Mouse (Mus musculus) C2C12 (cell line): ENCODE data around the gene Dars. TPM values are rescaled to one million over a fixed set of nuclear protein-coding genes. Genes with fewer than 3 reads are reported as not detected.

Experiments used
- H3K27me3 ChIP-seq: one replicate; pipeline ENCODE4 v1.6.1; 2011; ENCODE audit not compliant: control insufficient read depth, insufficient read depth, insufficient read length
- H3K36me3 ChIP-seq: one replicate; pipeline ENCODE4 v1.6.1; 2011; ENCODE audit not compliant: control insufficient read depth, insufficient read depth
- H3K4me3 ChIP-seq: one replicate; pipeline ENCODE4 v1.5.1; 2011; ENCODE audit warnings: mild to moderate bottlenecking, control low read depth; ENCODE audit not compliant: poor library complexity, insufficient read depth, severe bottlenecking
- H3K79me2 ChIP-seq: one replicate; pipeline ENCODE4 v1.6.1; 2011; ENCODE audit not compliant: control insufficient read depth, insufficient read depth
- H3K79me3 ChIP-seq: one replicate; pipeline ENCODE4 v1.6.1; 2011; ENCODE audit warnings: low read depth, control low read depth
- H3ac ChIP-seq: one replicate; pipeline ENCODE3; 2011; ENCODE audit warnings: low read depth; ENCODE audit not compliant: control insufficient read depth, insufficient read length
- CEBPB ChIP-seq: IDR thresholded peaks from one replicate; pipeline ENCODE4 v1.6.1; 2011; ENCODE audit warnings: low read depth, mild to moderate bottlenecking, control low read depth, moderate library complexity
- CTCF ChIP-seq: IDR thresholded peaks from one replicate; pipeline ENCODE4 v1.5.1; 2011; ENCODE audit not compliant: control insufficient read depth, insufficient read depth, insufficient read length
- FOSL1 ChIP-seq: IDR thresholded peaks from one replicate; pipeline ENCODE4 v1.8.0; 2011; ENCODE audit warnings: mild to moderate bottlenecking, low read length; ENCODE audit not compliant: poor library complexity, insufficient read depth, severe bottlenecking
- MAX ChIP-seq: IDR thresholded peaks from one replicate; pipeline ENCODE4 v1.6.1; 2011; ENCODE audit warnings: mild to moderate bottlenecking, control low read depth
- MYOD1 ChIP-seq: IDR thresholded peaks from one replicate; pipeline ENCODE4 v1.6.1; 2011; ENCODE audit warnings: low read depth; ENCODE audit not compliant: control insufficient read depth, insufficient read length
- MYOG ChIP-seq: IDR thresholded peaks from one replicate; pipeline ENCODE4 v1.6.1; 2011; ENCODE audit not compliant: control insufficient read depth, insufficient read length; ENCODE audit errors: extremely low read depth
- USF1 ChIP-seq: IDR thresholded peaks from one replicate; pipeline ENCODE4 v1.6.1; 2011; ENCODE audit warnings: low read depth, mild to moderate bottlenecking, control low read depth, moderate library complexity
- polyA plus RNA-seq: library from polyadenylated mRNA; unstranded; fragments of >200 nt; fragmentation: generic; extraction: Trizol; gene quantifications from one replicate; pipeline ENCODE4 v1.2.1, GENCODE M21; 2012; ENCODE audit warnings: missing spikeins

Gene Dars
- polyA plus RNA-seq, 1 experiment: 52.3 TPM

DNA sequence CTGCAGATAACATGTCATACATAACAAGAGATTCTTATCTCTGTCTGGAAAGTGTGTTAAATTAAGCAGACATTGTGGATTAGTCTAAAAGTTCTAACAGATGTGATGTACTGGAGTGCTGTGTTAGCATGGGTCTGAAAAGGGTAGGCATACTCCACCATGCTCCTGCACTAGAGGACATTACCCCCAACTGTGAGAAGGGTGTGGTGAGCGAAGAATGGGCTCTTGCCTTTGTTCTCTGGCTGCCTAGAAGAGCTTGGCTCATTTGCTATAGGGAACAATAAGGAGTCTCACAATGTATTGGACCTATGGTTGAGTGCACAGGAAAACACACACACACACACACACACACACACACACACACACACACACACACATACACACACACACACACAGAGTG is 42.3 kb upstream of the Dars start:
- Histone ChIP-seq H3K4me3 (no peak overlapping the region), H3K36me3 (no peaks in the 10 kb centered on the region), H3K27me3 (no peaks in the 10 kb centered on the region), H3K79me3 (no peaks in the 10 kb centered on the region), H3K79me2 (no peaks in the 10 kb centered on the region), H3ac (no peak overlapping the region)
- TF ChIP-seq MYOD1 (no peak), FOSL1 (no peak), CTCF (no peak)

DNA sequence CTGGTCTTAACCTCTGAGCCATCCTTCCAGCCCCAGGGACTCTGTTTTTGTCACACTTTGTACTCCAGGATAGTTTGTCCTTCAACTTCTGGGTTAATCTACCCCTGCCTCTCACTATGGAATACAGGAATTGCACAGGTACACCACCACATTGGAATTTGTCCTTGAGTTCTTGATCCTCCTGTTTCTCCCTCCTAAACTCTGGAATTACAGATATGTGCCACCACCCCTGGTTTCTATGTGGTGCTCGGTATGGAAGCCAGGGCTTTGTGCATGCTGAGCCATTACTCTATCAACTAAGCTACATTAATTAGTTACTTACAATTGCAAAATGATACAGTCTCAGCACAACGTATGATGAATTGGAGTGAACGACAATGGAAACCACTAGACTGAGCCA is 41.8 kb upstream of the Dars start:
- Histone ChIP-seq H3K4me3 (no peak overlapping the region), H3K79me2 (no peaks in the 10 kb centered on the region), H3K79me3 (no peaks in the 10 kb centered on the region), H3K36me3 (no peaks in the 10 kb centered on the region), H3ac (no peak overlapping the region), H3K27me3 (no peaks in the 10 kb centered on the region)
- TF ChIP-seq CTCF (no peak), MYOD1 (no peak), MYOG (no peak), FOSL1 (no peak), CEBPB (no peak), USF1 (no peak), MAX (no peak)

GRCm38 (mm10) chr1:128456844-128457445 is 39.8 kb upstream of the Dars start:
- Histone ChIP-seq H3K79me2 (no peaks in the 10 kb centered on the region), H3K79me3 (no peaks in the 10 kb centered on the region), H3ac (no peak overlapping the region), H3K27me3 (no peaks in the 10 kb centered on the region), H3K36me3 (no peaks in the 10 kb centered on the region), H3K4me3 (no peak overlapping the region)
- no peak for TF ChIP-seq MAX
- TF ChIP-seq FOSL1: no peak
- no peak for TF ChIP-seq CEBPB
- no peak for TF ChIP-seq CTCF
- no peak for TF ChIP-seq MYOG
- no peak for TF ChIP-seq MYOD1
- TF ChIP-seq USF1: no peak

DNA sequence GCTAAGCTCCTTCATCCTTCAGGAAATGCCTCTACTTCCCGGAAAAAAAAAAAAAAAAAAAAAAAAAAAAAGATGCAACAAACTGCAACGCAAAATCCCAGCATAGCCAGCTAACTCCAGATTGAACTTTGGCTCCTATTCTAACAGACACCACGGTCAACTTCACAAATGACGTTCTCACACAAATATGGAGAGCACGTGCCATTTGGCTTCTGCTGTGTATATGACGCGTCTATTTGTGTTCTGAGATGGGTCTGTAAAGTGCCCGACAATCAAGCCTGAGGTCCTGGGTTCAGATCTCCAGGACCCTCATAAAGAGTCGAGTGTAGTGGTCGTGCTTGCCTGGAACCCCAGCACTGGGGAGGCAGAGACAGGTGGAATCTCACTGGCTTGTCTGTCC is 39.1 kb upstream of the Dars start:
- TF ChIP-seq USF1 (no peak), FOSL1 (no peak), MAX (no peak), MYOD1 (no peak), MYOG (no peak), CTCF (no peak), CEBPB (no peak)

GRCm38 (mm10) chr1:128452210-128452609 is 35.0 kb upstream of the Dars start:
- Histone ChIP-seq H3K27me3 (no peaks in the 10 kb centered on the region), H3K4me3 (no peak overlapping the region), H3ac (no peak overlapping the region), H3K79me3 (no peaks in the 10 kb centered on the region), H3K79me2 (no peaks in the 10 kb centered on the region), H3K36me3 (no peaks in the 10 kb centered on the region)
- TF ChIP-seq CEBPB (no peak), CTCF (no peak), MAX (no peak), FOSL1 (no peak), USF1 (no peak), MYOG (no peak), MYOD1 (no peak)

More for the DNA sequence above, 39.1 kb upstream of the Dars start:
- no peak overlapping the region for H3ac ChIP-seq
- H3K27me3 ChIP-seq: no peaks in the 10 kb centered on the region
- no peaks in the 10 kb centered on the region for H3K79me2 ChIP-seq
- H3K79me3 ChIP-seq: no peaks in the 10 kb centered on the region
- no peaks in the 10 kb centered on the region for H3K36me3 ChIP-seq
- H3K4me3 ChIP-seq: no peak overlapping the region

DNA sequence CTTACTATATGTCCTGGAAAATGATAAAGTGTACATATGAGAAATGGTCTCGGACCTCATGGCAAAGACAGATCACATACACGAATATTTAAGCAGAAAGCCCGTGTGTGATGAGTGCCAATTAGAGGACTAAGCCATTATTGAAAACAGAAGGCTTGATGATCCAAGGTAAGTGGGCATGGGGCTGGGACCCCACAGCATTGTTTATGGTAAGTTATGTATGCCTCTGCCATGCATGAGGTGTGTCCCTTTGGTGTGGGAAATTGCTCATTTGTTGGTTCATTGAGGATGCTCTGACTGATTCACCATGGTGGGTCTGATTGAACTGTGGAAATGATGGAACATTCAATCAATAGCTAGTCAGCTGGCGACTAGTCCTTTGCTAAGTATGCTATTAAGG is 34.0 kb upstream of the Dars start:
- Histone ChIP-seq H3ac (no peak overlapping the region), H3K27me3 (no peaks in the 10 kb centered on the region), H3K79me2 (no peaks in the 10 kb centered on the region), H3K4me3 (no peak overlapping the region), H3K79me3 (no peaks in the 10 kb centered on the region), H3K36me3 (no peaks in the 10 kb centered on the region)
- no peak for TF ChIP-seq MYOD1
- no peak for TF ChIP-seq FOSL1
- TF ChIP-seq MAX: no peak
- no peak for TF ChIP-seq CEBPB
- no peak for TF ChIP-seq USF1
- TF ChIP-seq CTCF: no peak
- TF ChIP-seq MYOG: no peak
